Mouse (Mus musculus) brain, embryonic 14.5 days (tissue): ENCODE data around the gene Arf3. TPM values are rescaled to one million over a fixed set of nuclear protein-coding genes. Genes with fewer than 3 reads are reported as not detected.

Source experiments
- DNase-seq: peaks from one replicate; pipeline ENCODE4 v3.0.0-alpha.2; 2011; ENCODE audit warnings: low read depth
- CTCF ChIP-seq: fragments of 200-500 bp; IDR thresholded peaks from 2 replicates; pipeline ENCODE4 v1.5.1; 2012; ENCODE audit warnings: inconsistent platforms, mild to moderate bottlenecking, moderate library complexity, borderline replicate concordance; ENCODE audit not compliant: insufficient read depth, insufficient read length; ENCODE audit errors: extremely low read depth
- POLR2A ChIP-seq: fragments of 200-500 bp; IDR thresholded peaks from 2 replicates; pipeline ENCODE4 v1.6.1; 2012; ENCODE audit warnings: mild to moderate bottlenecking, inconsistent platforms, borderline replicate concordance; ENCODE audit not compliant: poor library complexity, insufficient read depth, insufficient read length, severe bottlenecking; ENCODE audit errors: extremely low read depth
- polyA plus RNA-seq: library from polyadenylated mRNA; depleted of rRNA; stranded (reverse); fragments of >200 nt; gene quantifications from 2 replicates; pipeline ENCODE4 v1.2.3, GENCODE M21; 2012

The Arf3 gene
- polyA plus RNA-seq, 1 experiment: 156 TPM

- TF ChIP-seq POLR2A (no peak), CTCF (no peak)
- DNase-seq: no peak
Measured at GRCm38 (mm10) chr15:98788972-98789660, 26.1 kb upstream of the Arf3 start.

- peak; percentile 68 for DNase-seq
Measured at GRCm38 (mm10) chr15:98787930-98788329, 24.9 kb upstream of the Arf3 start.

GRCm38 (mm10) chr15:98785744-98786143 is 22.7 kb upstream of the Arf3 start:
- no peak for TF ChIP-seq POLR2A
- peak; percentile 62; the same call in 1 of the 2 replicates for TF ChIP-seq CTCF
- DNase-seq: no peak

More at GRCm38 (mm10) chr15:98787930-98788329, 24.9 kb upstream of the Arf3 start:
- TF ChIP-seq CTCF (peak; percentile 73), POLR2A (no peak)

GRCm38 (mm10) chr15:98781166-98781565 is 18.2 kb upstream of the Arf3 start:
- TF ChIP-seq POLR2A (no peak), CTCF (no peak)

GRCm38 (mm10) chr15:98780573-98780972 is 17.6 kb upstream of the Arf3 start:
- 0 out of 2 replicates have a peak, but pooled peaks have one; percentile 4 for TF ChIP-seq CTCF
- TF ChIP-seq POLR2A: no peak
- no peak for DNase-seq

More at GRCm38 (mm10) chr15:98781166-98781565, 18.2 kb upstream of the Arf3 start:
- no peak for DNase-seq

GRCm38 (mm10) chr15:98780075-98780474 is 17.1 kb upstream of the Arf3 start:
- TF ChIP-seq POLR2A (no peak), CTCF (no peak)
- no peak for DNase-seq

GRCm38 (mm10) chr15:98778806-98779205 is 15.8 kb upstream of the Arf3 start:
- TF ChIP-seq POLR2A: no peak
- no peak for TF ChIP-seq CTCF
- no peak for DNase-seq

GRCm38 (mm10) chr15:98778191-98778770 is 15.3 kb upstream of the Arf3 start:
- no peak for DNase-seq

GRCm38 (mm10) chr15:98777762-98778161 is 14.7 kb upstream of the Arf3 start, which contains the start of gene Wnt10b:
Gene Wnt10b (minus strand): TSS chr15:98778150.
- no peak for TF ChIP-seq POLR2A
- no peak for TF ChIP-seq CTCF
- no peak for DNase-seq

More at GRCm38 (mm10) chr15:98778191-98778770, 15.3 kb upstream of the Arf3 start:
- TF ChIP-seq CTCF (no peak), POLR2A (no peak)

GRCm38 (mm10) chr15:98777005-98777616 is 14.1 kb upstream of the Arf3 start:
- no peak for TF ChIP-seq CTCF
- TF ChIP-seq POLR2A: no peak
- DNase-seq: no peak

- TF ChIP-seq CTCF (no peak), POLR2A (no peak)
Measured at GRCm38 (mm10) chr15:98776280-98777004, 13.4 kb upstream of the Arf3 start.

More at GRCm38 (mm10) chr15:98776280-98777004, 13.4 kb upstream of the Arf3 start:
- DNase-seq: peak; percentile 59
